Mouse (Mus musculus) hindbrain, postnatal 0 days (tissue): ENCODE data around the gene Tcp1. TPM values are rescaled to one million over a fixed set of nuclear protein-coding genes. Genes with fewer than 3 reads are reported as not detected.

Source experiments
- ATAC-seq: fragments of 200-750 bp; cut with Nextera tagmentation; 2 replicates; pipeline ENCODE4 v1.8.0; 2017; ENCODE audit warnings: mild to moderate bottlenecking, moderate TSS enrichment, moderate library complexity
- DNase-seq: peaks from one replicate; pipeline ENCODE4 v3.0.0-alpha.2; 2015; ENCODE audit warnings: low spot score
- H3K27ac ChIP-seq: fragments of 300-500 bp; sonication (generic); 2 replicates; pipeline ENCODE4 v1.5.1; 2014; ENCODE audit warnings: mild to moderate bottlenecking
- H3K27me3 ChIP-seq: fragments of 300-500 bp; sonication (generic); 2 replicates; pipeline ENCODE4 v1.6.1; 2014; ENCODE audit warnings: low read length, mixed read lengths; ENCODE audit not compliant: insufficient read depth
- H3K36me3 ChIP-seq: fragments of 300-500 bp; sonication (generic); 2 replicates; pipeline ENCODE4 v1.6.1; 2014; ENCODE audit warnings: low read length, mixed read lengths; ENCODE audit not compliant: insufficient read depth
- H3K4me1 ChIP-seq: fragments of 300-500 bp; sonication (generic); 2 replicates; pipeline ENCODE4 v1.6.1; 2014; ENCODE audit warnings: antibody characterized with exemption, low read length, mixed read lengths; ENCODE audit not compliant: insufficient read depth
- H3K4me2 ChIP-seq: fragments of 300-500 bp; sonication (generic); 2 replicates; pipeline ENCODE4 v1.6.1; 2014; ENCODE audit warnings: low read depth, mild to moderate bottlenecking, low read length, moderate library complexity, mixed read lengths
- H3K4me3 ChIP-seq: fragments of 300-500 bp; sonication (generic); 2 replicates; pipeline ENCODE4 v1.5.1; 2014; ENCODE audit warnings: low read length
- H3K9ac ChIP-seq: fragments of 300-500 bp; sonication (generic); replicated peaks from 2 replicates; pipeline ENCODE4 v1.6.1; 2014; ENCODE audit warnings: mild to moderate bottlenecking, low read length, moderate library complexity, mixed read lengths
- H3K9me3 ChIP-seq: fragments of 300-500 bp; sonication (generic); 2 replicates; pipeline ENCODE4 v1.6.1; 2016; ENCODE audit warnings: low read length, mixed read lengths
- CTCF ChIP-seq: IDR thresholded peaks from 2 replicates; pipeline ENCODE4 v1.5.1; 2016; ENCODE audit warnings: antibody characterized with exemption, control low read depth, low read depth
- WGBS: fragments of 180-500 bp; shearing (Covaris S2); extraction: QIAGEN DNeasy Blood & Tissue Kit; methylation state at CpG from one replicate; pipeline ENCODE4 v1.1.7; 2014; 5-methylcytosine and 5-hydroxymethylcytosine counted together
- polyA plus RNA-seq: library from polyadenylated mRNA; unstranded; fragments of >200 nt; fragmentation: Nextera tagmentation; extraction: Ambion mirVana; gene quantifications from 2 replicates; pipeline ENCODE4 v1.2.1, GENCODE M21; 2015
- total RNA-seq: library from RNA; depleted of rRNA; stranded (reverse); fragments of >200 nt; gene quantifications from 2 replicates; pipeline ENCODE4 v1.2.3, GENCODE M21; 2014; rRNA removed

Tcp1 gene
- total and polyA plus RNA-seq, 2 experiments from 2014 or later: 310 to 350 TPM

GRCm38 (mm10) chr17:12973851-12974250 is 58.4 kb downstream of the Tcp1 start:
- no peak for TF ChIP-seq CTCF
- H3K4me2 ChIP-seq: no peak overlapping the region
- ATAC-seq: no peak
- H3K4me3 ChIP-seq: no peak overlapping the region
- H3K9ac ChIP-seq: no peak overlapping the region
- WGBS: 80% methylated on average over 2 of the region's 2 CpGs
- no peak for DNase-seq
- no peaks in the 10 kb centered on the region for H3K4me1 ChIP-seq
- H3K27ac ChIP-seq: no peak overlapping the region
- no peaks in the 10 kb centered on the region for H3K27me3 ChIP-seq
- peaks cover 12% of the 10 kb centered on the region; the same call in 1 of the 2 replicates for H3K36me3 ChIP-seq
- H3K9me3 ChIP-seq: no peaks in the 10 kb centered on the region

Other genes with a start within 250 kb of the Tcp1 start
- gene Slc22a1, start 239.9 kb upstream of the Tcp1 start, total RNA-seq: 0.10 TPM in 1 of 2 replicates, not detected in the other
- gene Slc22a1, start 239.9 kb upstream of the Tcp1 start, polyA plus RNA-seq: 0.19 and 0.26 TPM in 2 replicates
- 30.7 and 30.9 TPM in 2 replicates for gene Igf2r, start 146.0 kb upstream of the Tcp1 start, total RNA-seq
- gene Igf2r, start 146.0 kb upstream of the Tcp1 start, polyA plus RNA-seq: 4.2 and 4.7 TPM in 2 replicates
- gene Mas1, start 47.6 kb upstream of the Tcp1 start, total RNA-seq: 0.10 TPM in 1 of 2 replicates, not detected in the other
- 0.19 and 0.32 TPM in 2 replicates for gene Mas1, start 47.6 kb upstream of the Tcp1 start, polyA plus RNA-seq
- gene Mrgprh, start 39.7 kb upstream of the Tcp1 start, total RNA-seq: not detected in 2 replicates
- gene Mrgprh, start 39.7 kb upstream of the Tcp1 start, polyA plus RNA-seq: not detected in 2 replicates
- 0.94 and 2.4 TPM in 2 replicates for gene Pnldc1, start 5.5 kb upstream of the Tcp1 start, total RNA-seq
- gene Pnldc1, start 5.5 kb upstream of the Tcp1 start, polyA plus RNA-seq: 1.8 and 2.0 TPM in 2 replicates
- 34.1 and 46.9 TPM in 2 replicates for gene Mrpl18, start 644 bp downstream of the Tcp1 start, total RNA-seq
- 116 and 123 TPM in 2 replicates for gene Mrpl18, start 644 bp downstream of the Tcp1 start, polyA plus RNA-seq
- gene Acat3, start 24.9 kb downstream of the Tcp1 start, total RNA-seq: 0.36 and 0.94 TPM in 2 replicates
- gene Acat3, start 24.9 kb downstream of the Tcp1 start, polyA plus RNA-seq: 0.75 and 0.91 TPM in 2 replicates
- gene Acat2, start 45.0 kb downstream of the Tcp1 start, total RNA-seq: 155 and 161 TPM in 2 replicates
- gene Acat2, start 45.0 kb downstream of the Tcp1 start, polyA plus RNA-seq: 212 and 215 TPM in 2 replicates
- gene Wtap, start 78.5 kb downstream of the Tcp1 start, total RNA-seq: 48.9 and 54.2 TPM in 2 replicates
- 123 and 126 TPM in 2 replicates for gene Wtap, start 78.5 kb downstream of the Tcp1 start, polyA plus RNA-seq
- gene Sod2, start 91.1 kb downstream of the Tcp1 start, total RNA-seq: 229 and 295 TPM in 2 replicates
- 149 and 155 TPM in 2 replicates for gene Sod2, start 91.1 kb downstream of the Tcp1 start, polyA plus RNA-seq
- gene Gpr31b, start 136.6 kb downstream of the Tcp1 start, total RNA-seq: 0.73 TPM in 1 of 2 replicates, not detected in the other
- gene Gpr31b, start 136.6 kb downstream of the Tcp1 start, polyA plus RNA-seq: not detected in 2 replicates
- gene Tcp10b, start 145.4 kb downstream of the Tcp1 start, total RNA-seq: 0.18 TPM in 1 of 2 replicates, not detected in the other
- gene Tcp10b, start 145.4 kb downstream of the Tcp1 start, polyA plus RNA-seq: 0.28 and 0.31 TPM in 2 replicates
- gene Unc93a, start 216.1 kb downstream of the Tcp1 start, total RNA-seq: not detected in 2 replicates
- gene Unc93a, start 216.1 kb downstream of the Tcp1 start, polyA plus RNA-seq: 0.08 TPM in 1 of 2 replicates, not detected in the other